ENCODE assay signal across 14 mouse cellular contexts in genomic region chr2:28440842-28441241, GRCm38 (mm10). TPM values are rescaled to one million over a fixed set of nuclear protein-coding genes. Genes with fewer than 3 reads are reported as not detected.
"Had no signal": no experiment of that assay in that cellular context is flagged by ENCODE, and none has a peak within 500 bp of the region (broad histone marks: within the 10 kb centered on the region; RNA-seq: fewer than 3 reads in every experiment).

No protein-coding gene starts in this region.

- H3K27me3 ChIP-seq: midbrain, embryonic 15.5 days had no signal

- H3K9me3 ChIP-seq: limb, embryonic 10.5 days; liver, embryonic 15.5 days; midbrain, embryonic 15.5 days had no signal

- H3K4me2 ChIP-seq: liver, embryonic 11.5 days; liver, embryonic 15.5 days; midbrain, embryonic 11.5 days; midbrain, embryonic 15.5 days had no signal

- H3K27ac ChIP-seq: layer of hippocampus, adult 2 months; left cerebral cortex, adult 2 months; limb, embryonic 10.5 days; liver, embryonic 15.5 days; midbrain, embryonic 15.5 days had no signal

- H3K36me3 ChIP-seq: limb, embryonic 10.5 days; liver, embryonic 15.5 days; midbrain, embryonic 15.5 days had no signal

- H3K4me1 ChIP-seq: limb, embryonic 10.5 days; liver, embryonic 15.5 days had no signal

- ATAC-seq: lung, postnatal 0 days; midbrain, embryonic 15.5 days had no signal

- H3K9ac ChIP-seq: liver, embryonic 15.5 days; midbrain, embryonic 15.5 days had no signal

- DNase-seq: kidney, postnatal 10 days; kidney, postnatal 4 days; lung, adult 2 months; lung, postnatal 36 days; right cerebral cortex, postnatal 14 days had no signal

- H3K4me3 ChIP-seq: layer of hippocampus, adult 2 months; left cerebral cortex, adult 2 months; limb, embryonic 10.5 days; liver, embryonic 15.5 days; midbrain, embryonic 15.5 days had no signal

RNA-seq across cellular contexts. Expression of gene 1700007K13Rik, which starts 25.3 kb away (rescaled TPM):
- total RNA-seq: megakaryocyte progenitor cell, adult 5-6 weeks had no signal
- polyA plus RNA-seq: liver, embryonic 15.5 days had no signal

RNA-seq across cellular contexts. Expression of gene Gbgt1, which starts 55.8 kb away (rescaled TPM):
- total RNA-seq: megakaryocyte progenitor cell, adult 5-6 weeks had no signal
- polyA plus RNA-seq: limb, embryonic 10.5 days had no signal
